Mouse (Mus musculus): ENCODE measurements at regions not wholly inside any gene's neighbourhood (a gene's known extent, or its start where the extent isn't known, plus 50 kb on each side); places are given as distances from the start of the nearest gene placed in this dataset.
A peak's percentile ranks its signal among the peaks of the same experiment; 100 is the strongest.
"Not testable (repeated sequence)": the region's sequence is repeated elsewhere in the genome, so short reads cannot be mapped to it uniquely, and the experiment has no call there.

GRCm38 (mm10) chr13:97388851-97389479, 148.1 kb downstream of the Enc1 start:
- no peak for ATAC-seq

- ATAC-seq: peak; percentile 65
These were observed 145.6 kb downstream of the Enc1 start for GRCm38 (mm10) chr13:97386511-97386910.

GRCm38 (mm10) chr13:97385531-97385930, 144.6 kb downstream of the Enc1 start:
- ATAC-seq: no peak

GRCm38 (mm10) chr13:97384091-97384777, 143.3 kb downstream of the Enc1 start:
- ATAC-seq: no peak

GRCm38 (mm10) chr13:97383351-97383750, 142.4 kb downstream of the Enc1 start:
- ATAC-seq: no peak

GRCm38 (mm10) chr13:97380366-97380765, 139.5 kb downstream of the Enc1 start:
- no peak for ATAC-seq

- ATAC-seq: no peak
These were observed 135.3 kb downstream of the Enc1 start for GRCm38 (mm10) chr13:97376232-97376523.

- ATAC-seq: no peak
These were observed 134.8 kb downstream of the Enc1 start for GRCm38 (mm10) chr13:97375501-97376231.

- ATAC-seq: no peak
These were observed 131.4 kb downstream of the Enc1 start for GRCm38 (mm10) chr13:97372348-97372747.

- no peak for ATAC-seq
These were observed 130.3 kb downstream of the Enc1 start for GRCm38 (mm10) chr13:97371200-97371599.

GRCm38 (mm10) chr13:97366723-97367122, 125.8 kb downstream of the Enc1 start:
- ATAC-seq: no peak

GRCm38 (mm10) chr13:97365557-97366244, 124.8 kb downstream of the Enc1 start:
- no peak for ATAC-seq

GRCm38 (mm10) chr13:97365004-97365403, 124.1 kb downstream of the Enc1 start:
- ATAC-seq: no peak

- no peak for ATAC-seq
These were observed 122.9 kb downstream of the Enc1 start for GRCm38 (mm10) chr13:97363765-97364164.

GRCm38 (mm10) chr13:97363214-97363613, 122.3 kb downstream of the Enc1 start:
- no peak for ATAC-seq

GRCm38 (mm10) chr13:97360551-97360950, 119.6 kb downstream of the Enc1 start:
- no peak for ATAC-seq

GRCm38 (mm10) chr13:97358781-97359305, 117.9 kb downstream of the Enc1 start:
- ATAC-seq: no peak

GRCm38 (mm10) chr13:97358261-97358660, 117.4 kb downstream of the Enc1 start:
- no peak for ATAC-seq

GRCm38 (mm10) chr13:97356923-97357807, 116.3 kb downstream of the Enc1 start:
- ATAC-seq: no peak

- ATAC-seq: not testable (repeated sequence)
These were observed 114.5 kb downstream of the Enc1 start for GRCm38 (mm10) chr13:97355411-97355810.

- no peak for ATAC-seq
These were observed 106.8 kb downstream of the Enc1 start for GRCm38 (mm10) chr13:97347696-97348095.

Data from inflammation-experienced regulatory T-cells, adult 6 months (primary cell).